Mouse (Mus musculus): ENCODE measurements around the gene 4933424G06Rik.

Gene 4933424G06Rik

GRCm38 (mm10) chr1:36709055-36709853 lies 695 bp upstream of the 4933424G06Rik start:
- peak; percentile 52 for DNase-seq (ENCODE audit: low spot score)

- no peak for DNase-seq (ENCODE audit: low spot score)
These were observed 1.2 kb downstream of the 4933424G06Rik start for GRCm38 (mm10) chr1:36711104-36711503.

- DNase-seq (ENCODE audit: low spot score) = no peak
These were observed 4.4 kb downstream of the 4933424G06Rik start, which contains the start of gene Actr1b for GRCm38 (mm10) chr1:36714311-36714710. Gene Actr1b, minus strand, starts transcription at chr1:36714422.

GRCm38 (mm10) chr1:36718786-36719185 lies 8.8 kb downstream of the 4933424G06Rik start:
- no peak for DNase-seq (ENCODE audit: low spot score)

GRCm38 (mm10) chr1:36723146-36724056 lies 13.5 kb downstream of the 4933424G06Rik start:
- DNase-seq (ENCODE audit: low spot score) = peak; percentile 26

GRCm38 (mm10) chr1:36724057-36724431 lies 14.1 kb downstream of the 4933424G06Rik start:
- no peak for DNase-seq (ENCODE audit: low spot score)

- DNase-seq (ENCODE audit: low spot score) = peak; percentile 93
These were observed 27.4 kb downstream of the 4933424G06Rik start for GRCm38 (mm10) chr1:36737300-36737699.

- DNase-seq (ENCODE audit: low spot score) = no peak
These were observed 29.3 kb downstream of the 4933424G06Rik start for GRCm38 (mm10) chr1:36739231-36739630.

- no peak for DNase-seq (ENCODE audit: low spot score)
These were observed 33.1 kb downstream of the 4933424G06Rik start for GRCm38 (mm10) chr1:36743046-36743445.

GRCm38 (mm10) chr1:36744268-36744944 lies 34.5 kb downstream of the 4933424G06Rik start:
- peak; percentile 79 for DNase-seq (ENCODE audit: low spot score)

GRCm38 (mm10) chr1:36745661-36746060 lies 35.7 kb downstream of the 4933424G06Rik start:
- no peak for DNase-seq (ENCODE audit: low spot score)

GRCm38 (mm10) chr1:36746452-36746851 lies 36.5 kb downstream of the 4933424G06Rik start:
- peak; percentile 76 for DNase-seq (ENCODE audit: low spot score)

- DNase-seq (ENCODE audit: low spot score) = no peak
These were observed 44.2 kb downstream of the 4933424G06Rik start for GRCm38 (mm10) chr1:36753932-36754675.

GRCm38 (mm10) chr1:36758553-36758952 lies 48.6 kb downstream of the 4933424G06Rik start:
- DNase-seq (ENCODE audit: low spot score) = no peak

GRCm38 (mm10) chr1:36759076-36759475 lies 49.1 kb downstream of the 4933424G06Rik start:
- no peak for DNase-seq (ENCODE audit: low spot score)

- DNase-seq (ENCODE audit: low spot score) = no peak
These were observed 50.5 kb downstream of the 4933424G06Rik start for GRCm38 (mm10) chr1:36760401-36760800.

GRCm38 (mm10) chr1:36761061-36761460 lies 51.1 kb downstream of the 4933424G06Rik start:
- no peak for DNase-seq (ENCODE audit: low spot score)

- DNase-seq (ENCODE audit: low spot score) = no peak
These were observed 51.6 kb downstream of the 4933424G06Rik start, which contains the start of gene Zap70 for GRCm38 (mm10) chr1:36761568-36761967. Gene Zap70, plus strand, starts transcription at chr1:36761798.

GRCm38 (mm10) chr1:36766431-36767205 lies 56.7 kb downstream of the 4933424G06Rik start:
- no peak for DNase-seq (ENCODE audit: low spot score)

GRCm38 (mm10) chr1:36767321-36767720 lies 57.4 kb downstream of the 4933424G06Rik start:
- no peak for DNase-seq (ENCODE audit: low spot score)

GRCm38 (mm10) chr1:36768786-36769185 lies 58.8 kb downstream of the 4933424G06Rik start:
- no peak for DNase-seq (ENCODE audit: low spot score)

Measured in embryo, embryonic 10 days (tissue).